In the genomic region with DNA sequence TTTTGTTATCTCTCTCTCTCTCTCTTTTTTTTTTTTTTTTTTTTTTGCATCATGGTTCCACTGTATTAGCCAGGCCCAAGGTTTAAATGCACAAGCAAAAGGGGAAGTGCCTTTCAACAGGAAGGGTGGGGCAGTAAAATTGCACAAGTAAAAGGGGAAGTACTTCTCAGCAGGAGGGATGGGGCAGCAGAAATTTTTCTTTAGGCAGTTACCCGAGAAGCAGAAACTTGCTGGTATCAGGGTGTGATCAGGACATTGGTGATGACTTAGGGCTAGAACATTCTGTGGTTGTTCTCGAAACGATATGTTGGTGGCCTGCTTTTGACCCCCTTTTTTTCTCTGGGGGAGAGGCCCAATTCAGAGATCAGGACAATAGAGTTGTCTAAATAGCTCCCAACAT, we compare ENCODE assay signal across 14 mouse cellular contexts. TPM values are rescaled to one million over a fixed set of nuclear protein-coding genes. Genes with fewer than 3 reads are reported as not detected.
"Had no signal": no experiment of that assay in that cellular context is flagged by ENCODE, and none has a peak within 500 bp of the region (broad histone marks: within the 10 kb centered on the region; RNA-seq: fewer than 3 reads in every experiment).

No protein-coding gene starts in this region.

RNA-seq across cellular contexts. Expression of a gene that starts 21.8 kb away (rescaled TPM):
- total RNA-seq: neutrophil, adult 5-6 weeks had no signal
- polyA plus RNA-seq: neural tube, embryonic 13.5 days; neural tube, embryonic 14.5 days; neural tube, embryonic 15.5 days; small intestine, adult 2 months; spleen, adult 2 months; stomach, embryonic 14.5 days; stomach, embryonic 15.5 days; stomach, embryonic 16.5 days; stomach, postnatal 0 days; testis, adult 2 months; thymus, adult 2 months; thymus, postnatal 0 days; urinary bladder, adult 2 months had no signal
